Mouse (Mus musculus) brown adipose tissue, adult 24 weeks (tissue): ENCODE data around the gene Hsd11b1. TPM values are rescaled to one million over a fixed set of nuclear protein-coding genes. Genes with fewer than 3 reads are reported as not detected.
A peak's percentile ranks its signal among the peaks of the same experiment; 100 is the strongest.

Experiments
- H3K27ac ChIP-seq: fragments of 200-500 bp; replicated peaks from 2 replicates; pipeline ENCODE4 v1.5.1; 2012; ENCODE audit warnings: low read depth, mild to moderate bottlenecking, low read length
- H3K4me1 ChIP-seq: fragments of 200-500 bp; 2 replicates; pipeline ENCODE4 v1.6.1; 2012; ENCODE audit warnings: low read length, mixed read lengths; ENCODE audit not compliant: control insufficient read depth, insufficient read depth, insufficient read length
- H3K4me3 ChIP-seq: fragments of 200-500 bp; 2 replicates; pipeline ENCODE4 v1.5.1; 2012; ENCODE audit warnings: low read depth, mild to moderate bottlenecking, low read length, moderate library complexity; ENCODE audit not compliant: insufficient read depth
- polyA plus RNA-seq: library from polyadenylated mRNA; stranded (reverse); fragments of >200 nt; gene quantifications from 2 replicates; pipeline ENCODE4 v1.2.4, GENCODE M21; 2012; ENCODE audit not compliant: missing spikeins, insufficient read depth, insufficient read length

Gene Hsd11b1
- polyA plus RNA-seq = 219 and 423 TPM in 2 replicates

DNA sequence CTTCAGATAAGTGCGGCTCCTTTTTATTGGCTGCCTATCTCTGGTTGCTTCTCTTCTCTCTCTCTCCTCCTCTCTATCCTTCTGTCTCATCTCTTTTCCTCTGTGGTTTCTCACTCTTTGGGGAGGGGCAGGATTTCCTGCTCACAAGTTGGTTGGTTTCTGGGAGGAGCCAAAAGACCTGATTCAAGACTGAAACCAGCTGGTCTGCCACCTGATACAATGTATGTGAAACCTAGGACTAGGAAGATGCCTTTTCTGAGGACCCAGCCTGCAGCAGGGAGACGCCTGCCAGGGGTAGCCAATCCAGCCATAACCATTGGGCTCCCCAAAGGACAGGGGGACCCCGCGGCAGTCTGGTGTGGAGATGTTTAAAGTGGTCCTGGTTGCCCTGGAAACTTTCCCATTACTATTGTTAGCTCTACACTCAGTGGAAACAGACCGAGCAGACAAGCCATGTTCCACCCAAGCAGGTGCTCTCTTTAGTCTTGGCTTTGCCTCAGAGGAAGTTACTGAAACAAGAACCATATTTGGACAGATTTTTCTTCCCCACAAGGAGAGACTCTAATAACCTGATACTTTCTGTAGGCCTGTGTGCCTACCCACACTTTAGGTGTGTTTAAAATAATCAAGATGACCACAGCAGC, at the start of gene Hsd11b1:
Gene Hsd11b1, minus strand, starts transcription at position 121 of the 644 bp plus-strand sequence.
- H3K4me3 ChIP-seq = no peak within 1 kb of the TSS
- peak within 1 kb of the TSS; percentile 90 for H3K27ac ChIP-seq
- H3K4me1 ChIP-seq = peaks cover 15% of the 10 kb centered on the region

DNA sequence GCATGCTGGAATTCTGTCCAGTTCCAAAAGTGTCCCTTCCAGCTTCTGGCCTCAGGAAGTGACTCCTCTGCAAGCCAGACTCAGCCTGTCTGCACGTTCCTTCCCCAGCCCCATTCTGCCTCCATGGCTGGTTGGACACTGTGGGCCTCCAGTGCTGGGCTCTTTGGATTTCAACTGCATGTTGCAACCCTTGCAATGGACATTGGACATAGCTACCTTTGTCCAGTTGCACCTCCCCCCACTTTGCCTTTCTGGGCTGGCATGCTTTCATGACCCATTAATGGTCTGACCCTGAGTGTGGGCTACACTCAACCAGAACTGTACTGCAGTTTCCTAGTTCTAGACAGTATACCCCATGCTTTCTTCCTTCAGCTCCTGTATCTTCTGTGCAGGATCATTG, 47.7 kb upstream of the Hsd11b1 start:
- Histone ChIP-seq H3K4me3 (no peak overlapping the region), H3K4me1 (peaks cover 15% of the 10 kb centered on the region; the same call in 1 of the 2 replicates), H3K27ac (peak overlapping the region; percentile 99)

DNA sequence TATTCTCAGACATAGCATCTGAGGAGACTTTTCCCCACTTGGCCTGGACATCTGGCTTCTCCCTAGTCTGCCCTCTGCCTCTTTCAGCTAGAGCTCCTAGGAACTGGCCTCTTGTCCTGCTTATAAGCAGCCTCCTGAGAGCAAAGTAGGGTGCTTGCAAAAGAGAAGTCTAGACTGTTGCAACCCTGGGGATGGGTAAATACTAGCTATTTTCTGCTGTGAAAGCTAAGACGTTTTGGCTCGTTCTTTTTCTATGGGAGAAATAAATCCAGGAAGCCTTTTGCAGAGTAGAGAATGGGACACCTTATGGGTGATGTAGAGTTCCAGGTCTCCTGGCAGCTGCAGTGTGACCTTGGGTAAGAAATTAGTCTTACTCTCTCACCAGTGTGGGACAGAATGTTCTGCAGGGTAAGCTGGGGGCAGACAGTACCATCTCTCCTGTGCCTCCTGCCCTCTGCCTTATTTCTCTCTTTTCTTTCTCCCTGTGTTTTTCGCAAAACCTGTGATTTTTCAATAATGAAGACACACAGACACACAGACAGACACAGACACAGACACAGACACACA, 46.7 kb upstream of the Hsd11b1 start:
- no peak overlapping the region for H3K4me3 ChIP-seq
- H3K4me1 ChIP-seq = peaks cover 11% of the 10 kb centered on the region; the same call in 1 of the 2 replicates
- peak overlapping the region; percentile 99 for H3K27ac ChIP-seq

DNA sequence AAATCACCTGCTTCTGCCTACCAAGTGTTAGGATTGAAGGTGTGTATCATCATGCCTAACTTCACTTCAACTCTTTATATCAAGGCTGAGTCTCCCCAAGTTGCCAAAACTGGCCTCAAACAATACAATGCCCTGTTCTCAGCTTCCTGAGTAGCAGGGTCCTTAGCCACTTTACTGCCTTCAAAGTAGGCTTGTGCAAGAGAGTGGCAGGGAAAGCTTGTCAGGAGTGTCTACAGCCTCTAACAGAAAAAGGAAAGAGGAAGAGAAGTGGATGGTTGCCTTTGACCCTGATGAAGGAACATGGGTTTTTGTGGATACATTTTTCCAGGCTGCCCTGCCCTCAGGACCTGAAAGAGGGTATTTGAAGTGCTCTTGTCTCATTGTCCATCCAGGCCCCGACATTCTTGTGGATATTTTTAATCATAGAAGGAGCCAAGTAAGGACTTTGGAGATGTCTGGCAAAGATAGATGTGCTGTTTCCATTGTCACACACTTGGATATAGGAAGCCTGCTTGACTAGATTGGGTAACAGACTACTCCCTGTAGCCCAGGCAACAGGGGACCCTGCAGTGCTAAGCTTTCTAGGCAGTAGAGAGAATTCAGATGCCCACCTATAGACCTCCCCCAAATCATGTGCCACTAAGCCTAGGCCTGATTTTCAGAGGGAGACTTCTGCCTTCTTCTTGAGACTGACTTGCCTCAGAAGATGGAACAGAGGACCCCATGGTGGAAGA, 46.1 kb upstream of the Hsd11b1 start:
- peaks cover 7% of the 10 kb centered on the region; the same call in 1 of the 2 replicates for H3K4me1 ChIP-seq
- H3K4me3 ChIP-seq = no peak overlapping the region
- peak overlapping the region; percentile 99 for H3K27ac ChIP-seq

DNA sequence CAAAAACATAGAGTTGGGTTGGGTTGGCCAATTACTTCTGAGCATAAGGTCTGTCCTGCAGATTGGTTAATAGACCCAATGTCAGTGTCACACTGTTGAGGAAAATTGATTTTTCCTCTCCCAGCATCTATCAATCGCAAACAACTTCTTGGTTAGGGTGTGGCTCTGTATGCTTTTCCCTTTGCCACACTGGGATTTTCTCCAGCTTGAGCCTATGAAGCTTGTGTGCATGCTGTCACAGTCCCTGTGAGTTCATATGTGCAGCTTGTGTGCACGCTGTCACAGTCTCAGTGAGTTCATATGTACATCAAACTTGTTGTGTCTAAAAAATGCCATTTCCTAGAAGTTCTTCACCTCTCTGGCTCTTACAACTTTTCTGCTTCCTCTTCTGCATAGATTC, 43.0 kb upstream of the Hsd11b1 start:
- H3K4me3 ChIP-seq = no peak overlapping the region
- H3K4me1 ChIP-seq = peaks cover 4% of the 10 kb centered on the region
- H3K27ac ChIP-seq = no peak overlapping the region; the same call in 1 of the 2 replicates

- no peak overlapping the region for H3K4me3 ChIP-seq
Measured at GRCm38 (mm10) chr1:193305386-193305785, 41.5 kb upstream of the Hsd11b1 start.

DNA sequence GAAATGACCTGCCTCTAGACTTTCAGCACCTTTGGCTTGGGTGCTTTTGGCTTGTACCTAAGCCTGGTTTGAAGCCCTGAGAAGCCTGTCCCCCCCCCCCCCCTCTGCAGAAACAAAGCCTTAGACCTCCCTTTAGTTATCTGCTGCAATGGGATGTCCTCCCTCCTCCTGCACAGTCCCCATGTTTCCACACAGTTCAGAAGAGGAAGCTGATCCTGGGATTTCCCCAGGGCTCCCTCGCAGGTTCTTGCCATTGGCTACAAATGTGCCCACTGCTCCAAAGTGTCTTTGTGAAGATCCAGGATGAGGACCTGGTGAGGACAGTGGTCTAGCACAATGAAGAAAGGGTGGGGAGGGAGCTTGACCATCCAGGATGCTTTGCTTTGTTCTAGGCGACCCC, 39.2 kb upstream of the Hsd11b1 start:
- Histone ChIP-seq H3K4me3 (no peak overlapping the region), H3K4me1 (no peaks in the 10 kb centered on the region; the same call in 1 of the 2 replicates), H3K27ac (no peak overlapping the region)

More at GRCm38 (mm10) chr1:193305386-193305785, 41.5 kb upstream of the Hsd11b1 start:
- H3K27ac ChIP-seq = no peak overlapping the region
- peaks cover 4% of the 10 kb centered on the region for H3K4me1 ChIP-seq

- H3K4me3 ChIP-seq = no peak overlapping the region
Measured at GRCm38 (mm10) chr1:193302093-193302405, 38.2 kb upstream of the Hsd11b1 start.

GRCm38 (mm10) chr1:193301216-193302092, 37.6 kb upstream of the Hsd11b1 start:
- H3K4me3 ChIP-seq = no peak overlapping the region
- H3K4me1 ChIP-seq = no peaks in the 10 kb centered on the region; the same call in 1 of the 2 replicates
- H3K27ac ChIP-seq = no peak overlapping the region

More at GRCm38 (mm10) chr1:193302093-193302405, 38.2 kb upstream of the Hsd11b1 start:
- Histone ChIP-seq H3K4me1 (no peaks in the 10 kb centered on the region; the same call in 1 of the 2 replicates), H3K27ac (no peak overlapping the region)

DNA sequence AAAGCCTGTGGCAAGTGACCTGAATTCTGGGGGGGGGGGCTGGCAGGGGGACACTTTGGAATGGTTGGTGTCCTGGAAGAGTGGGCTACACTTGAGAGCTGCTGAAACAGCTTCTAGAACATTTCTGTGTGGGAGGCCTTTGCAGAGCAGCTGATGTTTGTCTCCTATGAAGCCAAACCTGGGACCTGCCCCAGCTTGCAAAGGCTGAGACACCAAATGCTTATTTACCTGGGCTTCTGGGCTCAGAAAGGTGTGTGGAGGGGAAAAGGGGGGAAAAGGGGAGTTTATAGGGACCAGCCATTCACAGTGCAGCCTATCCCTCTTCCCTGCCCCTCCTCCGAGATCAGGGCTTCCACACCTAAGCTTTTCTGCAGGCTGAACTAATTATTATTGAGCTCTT, 36.1 kb upstream of the Hsd11b1 start:
- Histone ChIP-seq H3K4me3 (no peak overlapping the region), H3K4me1 (peaks cover 6% of the 10 kb centered on the region), H3K27ac (no peak overlapping the region)

DNA sequence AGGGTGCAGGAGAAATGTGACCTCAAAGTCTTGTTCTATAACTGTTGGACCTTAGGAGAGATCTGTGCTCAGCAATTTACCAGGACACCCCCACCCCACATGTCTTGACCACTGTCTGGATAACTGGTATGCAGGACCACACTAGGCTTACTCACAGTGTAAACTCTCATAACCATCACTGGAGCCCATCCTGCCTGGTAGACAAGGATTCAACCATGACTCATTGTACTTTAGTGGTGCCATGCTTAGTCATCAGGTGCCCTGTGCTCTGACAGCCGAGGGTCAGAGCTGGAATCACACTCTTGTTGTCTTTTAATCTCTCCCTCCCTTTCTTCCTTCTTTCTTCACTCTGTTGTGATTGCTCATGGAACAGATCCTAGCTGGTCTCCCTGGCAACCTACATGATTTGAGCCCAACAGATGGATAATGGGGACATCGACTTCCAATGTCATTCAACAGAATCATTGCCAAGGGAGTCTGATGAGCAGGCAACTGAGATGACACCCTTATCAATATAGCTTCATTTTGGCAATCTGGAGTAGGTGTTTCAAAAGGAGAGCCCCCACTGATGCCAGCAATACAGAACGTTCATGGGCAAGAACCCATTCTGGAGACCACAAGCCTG, 34.4 kb upstream of the Hsd11b1 start:
- peaks cover 8% of the 10 kb centered on the region for H3K4me1 ChIP-seq
- no peak overlapping the region for H3K27ac ChIP-seq
- H3K4me3 ChIP-seq = no peak overlapping the region

GRCm38 (mm10) chr1:193295920-193296319, 32.0 kb upstream of the Hsd11b1 start:
- no peak overlapping the region; the same call in 1 of the 2 replicates for H3K27ac ChIP-seq
- no peak overlapping the region for H3K4me3 ChIP-seq
- peaks cover 10% of the 10 kb centered on the region for H3K4me1 ChIP-seq

DNA sequence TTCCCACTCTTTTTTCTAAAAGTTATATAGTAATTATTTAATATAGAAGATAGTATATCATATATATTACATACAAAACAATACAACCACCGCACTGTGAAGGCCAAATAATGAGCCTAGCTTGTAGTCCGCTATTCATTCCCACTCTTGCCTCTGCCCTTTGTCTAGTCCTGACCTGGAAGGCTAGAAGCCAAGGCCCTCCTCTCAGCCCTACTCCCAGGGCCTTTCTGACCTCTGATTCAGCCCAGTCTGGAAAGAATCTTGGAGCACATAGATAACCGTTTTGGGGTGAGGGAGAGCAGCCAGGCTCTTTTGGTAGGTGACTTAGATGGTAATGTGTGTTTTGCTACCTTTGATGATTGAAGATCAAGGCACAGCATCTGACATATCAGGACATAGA, 30.1 kb upstream of the Hsd11b1 start:
- H3K4me1 ChIP-seq = peaks cover 10% of the 10 kb centered on the region
- H3K27ac ChIP-seq = peak overlapping the region; percentile 82
- no peak overlapping the region for H3K4me3 ChIP-seq

DNA sequence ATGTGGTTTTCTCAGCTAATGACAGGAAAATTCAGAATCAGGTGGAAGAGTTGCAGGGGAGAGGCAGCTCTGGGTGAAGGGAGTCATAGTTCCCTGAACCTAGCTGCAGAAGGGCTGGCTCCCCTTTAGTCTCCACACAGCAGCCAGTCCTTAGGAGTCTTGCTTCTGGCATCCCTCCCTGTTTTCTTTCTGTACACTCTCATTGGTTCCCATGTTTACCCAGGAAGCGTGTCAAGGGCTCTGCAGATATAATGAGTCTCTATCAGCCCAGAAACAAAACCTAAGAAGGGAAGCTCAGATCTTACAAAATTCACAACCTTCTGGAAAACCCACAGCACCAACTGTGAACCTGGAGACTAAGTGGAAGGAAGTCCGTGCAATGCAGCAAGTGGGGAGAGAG, 29.2 kb upstream of the Hsd11b1 start:
- Histone ChIP-seq H3K4me1 (peaks cover 10% of the 10 kb centered on the region), H3K4me3 (no peak overlapping the region)

More for the DNA sequence above, 29.2 kb upstream of the Hsd11b1 start:
- peak overlapping the region; percentile 84 for H3K27ac ChIP-seq
